Mouse (Mus musculus): ENCODE results near the gene Zfp46. TPM values are rescaled to one million over a fixed set of nuclear protein-coding genes. Genes with fewer than 3 reads are reported as not detected.

Gene Zfp46
- polyA plus RNA-seq, 1 experiment from 2014 or later: 24.2 TPM

GRCm38 (mm10) chr4:136281611-136282010 is 2.9 kb upstream of the Zfp46 start:
- no peak overlapping the region for H3K4me2 ChIP-seq (ENCODE audit: low read depth, low read length)
- no peak overlapping the region for H3K9ac ChIP-seq (ENCODE audit: low read depth, low read length)
- ATAC-seq (ENCODE audit: low read depth) (no peak), DNase-seq (ENCODE audit: low spot score) (no peak)
- no peak overlapping the region for H3K27ac ChIP-seq (replicated peaks; ENCODE audit: low read depth, low read length)
- no peak overlapping the region for H3K4me3 ChIP-seq (ENCODE audit: low read depth, low read length)
- no peaks in the 10 kb centered on the region for H3K9me3 ChIP-seq (ENCODE audit: control insufficient read depth, low read length)
- no peaks in the 10 kb centered on the region for H3K36me3 ChIP-seq (ENCODE audit: control insufficient read depth, insufficient read depth, low read length)
- peaks cover 28% of the 10 kb centered on the region for H3K4me1 ChIP-seq (ENCODE audit: control insufficient read depth, insufficient read depth, low read length)
- H3K27me3 ChIP-seq (replicated peaks; ENCODE audit: control insufficient read depth, insufficient read depth, low read length): no peaks in the 10 kb centered on the region
- WGBS: 54% methylated on average over 9 of the region's 9 CpGs

- Histone ChIP-seq H3K4me1 (ENCODE audit: control insufficient read depth, insufficient read depth, low read length) (peaks cover 36% of the 10 kb centered on the region), H3K36me3 (ENCODE audit: control insufficient read depth, insufficient read depth, low read length) (peaks cover 10% of the 10 kb centered on the region), H3K4me2 (ENCODE audit: low read depth, low read length) (no peak overlapping the region), H3K4me3 (ENCODE audit: low read depth, low read length) (no peak overlapping the region), H3K27me3 (replicated peaks; ENCODE audit: control insufficient read depth, insufficient read depth, low read length) (no peaks in the 10 kb centered on the region), H3K9me3 (ENCODE audit: control insufficient read depth, low read length) (no peaks in the 10 kb centered on the region), H3K9ac (ENCODE audit: low read depth, low read length) (peak overlapping the region; percentile 34; the same call in 1 of the 2 replicates), H3K27ac (replicated peaks; ENCODE audit: low read depth, low read length) (peak overlapping the region; percentile 93)
- no peak for ATAC-seq (ENCODE audit: low read depth)
- 35% methylated on average over 10 of the region's 10 CpGs for WGBS
- peak; percentile 62 for DNase-seq (ENCODE audit: low spot score)
Measured at GRCm38 (mm10) chr4:136282621-136283480, 1.6 kb upstream of the Zfp46 start.

- ATAC-seq (ENCODE audit: low read depth) (no peak), DNase-seq (ENCODE audit: low spot score) (peak; percentile 44)
- WGBS: 31% methylated on average over 2 of the region's 2 CpGs
- Histone ChIP-seq H3K4me3 (ENCODE audit: low read depth, low read length) (no peak overlapping the region), H3K4me2 (ENCODE audit: low read depth, low read length) (peak overlapping the region; percentile 90), H3K9me3 (ENCODE audit: control insufficient read depth, low read length) (no peaks in the 10 kb centered on the region; the same call in 1 of the 2 replicates), H3K4me1 (ENCODE audit: control insufficient read depth, insufficient read depth, low read length) (peaks cover 36% of the 10 kb centered on the region), H3K36me3 (ENCODE audit: control insufficient read depth, insufficient read depth, low read length) (peaks cover 19% of the 10 kb centered on the region), H3K27ac (replicated peaks; ENCODE audit: low read depth, low read length) (peak overlapping the region; percentile 93), H3K27me3 (replicated peaks; ENCODE audit: control insufficient read depth, insufficient read depth, low read length) (0 out of 2 replicates have a peak, but pooled peaks cover under 1% of the 10 kb centered on the region), H3K9ac (ENCODE audit: low read depth, low read length) (peak overlapping the region; percentile 41; the same call in 1 of the 2 replicates)
Measured at GRCm38 (mm10) chr4:136283783-136284182, 700 bp upstream of the Zfp46 start.

GRCm38 (mm10) chr4:136284891-136285290 is 408 bp downstream of the Zfp46 start:
- Histone ChIP-seq H3K27ac (replicated peaks; ENCODE audit: low read depth, low read length) (peak overlapping the region; percentile 93), H3K27me3 (replicated peaks; ENCODE audit: control insufficient read depth, insufficient read depth, low read length) (peaks cover 10% of the 10 kb centered on the region), H3K9me3 (ENCODE audit: control insufficient read depth, low read length) (no peaks in the 10 kb centered on the region; the same call in 1 of the 2 replicates), H3K36me3 (ENCODE audit: control insufficient read depth, insufficient read depth, low read length) (peaks cover 31% of the 10 kb centered on the region), H3K4me1 (ENCODE audit: control insufficient read depth, insufficient read depth, low read length) (peaks cover 36% of the 10 kb centered on the region), H3K4me3 (ENCODE audit: low read depth, low read length) (peak overlapping the region; percentile 61), H3K9ac (ENCODE audit: low read depth, low read length) (peak overlapping the region; percentile 70), H3K4me2 (ENCODE audit: low read depth, low read length) (peak overlapping the region; percentile 90)
- 20% methylated on average over 6 of the region's 6 CpGs for WGBS
- DNase-seq (ENCODE audit: low spot score) (no peak), ATAC-seq (ENCODE audit: low read depth) (0 out of 2 replicates have a peak, but pooled peaks have one; percentile 2)

GRCm38 (mm10) chr4:136285348-136285810 is 896 bp downstream of the Zfp46 start:
- no peaks in the 10 kb centered on the region; the same call in 1 of the 2 replicates for H3K9me3 ChIP-seq (ENCODE audit: control insufficient read depth, low read length)
- peak overlapping the region; percentile 70 for H3K9ac ChIP-seq (ENCODE audit: low read depth, low read length)
- H3K36me3 ChIP-seq (ENCODE audit: control insufficient read depth, insufficient read depth, low read length): peaks cover 35% of the 10 kb centered on the region
- ATAC-seq (ENCODE audit: low read depth) (peak; percentile 95), DNase-seq (ENCODE audit: low spot score) (peak; percentile 99)
- H3K4me2 ChIP-seq (ENCODE audit: low read depth, low read length): peak overlapping the region; percentile 90
- peaks cover 36% of the 10 kb centered on the region for H3K4me1 ChIP-seq (ENCODE audit: control insufficient read depth, insufficient read depth, low read length)
- peak overlapping the region; percentile 61 for H3K4me3 ChIP-seq (ENCODE audit: low read depth, low read length)
- H3K27me3 ChIP-seq (replicated peaks; ENCODE audit: control insufficient read depth, insufficient read depth, low read length): peaks cover 10% of the 10 kb centered on the region
- peak overlapping the region; percentile 93 for H3K27ac ChIP-seq (replicated peaks; ENCODE audit: low read depth, low read length)
- under 1% methylated on average over 25 of the region's 25 CpGs for WGBS

GRCm38 (mm10) chr4:136285811-136286371 is 1.4 kb downstream of the Zfp46 start:
- WGBS: under 1% methylated on average over 29 of the region's 29 CpGs
- Histone ChIP-seq H3K9me3 (ENCODE audit: control insufficient read depth, low read length) (no peaks in the 10 kb centered on the region; the same call in 1 of the 2 replicates), H3K4me2 (ENCODE audit: low read depth, low read length) (peak overlapping the region; percentile 90), H3K27me3 (replicated peaks; ENCODE audit: control insufficient read depth, insufficient read depth, low read length) (peaks cover 10% of the 10 kb centered on the region), H3K27ac (replicated peaks; ENCODE audit: low read depth, low read length) (peak overlapping the region; percentile 93), H3K36me3 (ENCODE audit: control insufficient read depth, insufficient read depth, low read length) (peaks cover 41% of the 10 kb centered on the region), H3K4me1 (ENCODE audit: control insufficient read depth, insufficient read depth, low read length) (peaks cover 36% of the 10 kb centered on the region), H3K9ac (ENCODE audit: low read depth, low read length) (peak overlapping the region; percentile 70), H3K4me3 (ENCODE audit: low read depth, low read length) (peak overlapping the region; percentile 61)
- DNase-seq (ENCODE audit: low spot score) (peak; percentile 99), ATAC-seq (ENCODE audit: low read depth) (peak; percentile 90)

- no peak overlapping the region for H3K9ac ChIP-seq (ENCODE audit: low read depth, low read length)
- 51% methylated on average over 59 of the region's 66 CpGs for WGBS
- H3K4me1 ChIP-seq (ENCODE audit: control insufficient read depth, insufficient read depth, low read length): peaks cover 11% of the 10 kb centered on the region
- H3K4me3 ChIP-seq (ENCODE audit: low read depth, low read length): no peak overlapping the region
- H3K36me3 ChIP-seq (ENCODE audit: control insufficient read depth, insufficient read depth, low read length): peaks cover 79% of the 10 kb centered on the region
- no peaks in the 10 kb centered on the region; the same call in 1 of the 2 replicates for H3K9me3 ChIP-seq (ENCODE audit: control insufficient read depth, low read length)
- H3K27me3 ChIP-seq (replicated peaks; ENCODE audit: control insufficient read depth, insufficient read depth, low read length): peaks cover 10% of the 10 kb centered on the region
- H3K4me2 ChIP-seq (ENCODE audit: low read depth, low read length): no peak overlapping the region
- no peak overlapping the region for H3K27ac ChIP-seq (replicated peaks; ENCODE audit: low read depth, low read length)
- DNase-seq (ENCODE audit: low spot score) (no peak), ATAC-seq (ENCODE audit: low read depth) (no peak)
Measured at GRCm38 (mm10) chr4:136289918-136290780, 5.7 kb downstream of the Zfp46 start.

Measured in embryonic facial prominence, embryonic 14.5 days (tissue).